Comparison of ENCODE assay signal across 7 mouse cellular contexts in genomic region chr16:18626376-18626878, GRCm38 (mm10). TPM values are rescaled to one million over a fixed set of nuclear protein-coding genes. Genes with fewer than 3 reads are reported as not detected.
DNase-seq lines count a peak whose midpoint lies in the region; ATAC-seq and TF ChIP-seq lines count a peak whose summit lies in the region.

Gene Gm49601 (minus strand): TSS chr16:18626427.

- H3K27ac ChIP-seq in intestine, postnatal 0 days (ENCODE audit: low read depth, low read length), result no peak within 1 kb of the TSS
- no peak within 1 kb of the TSS for H3K27ac ChIP-seq in midbrain, embryonic 12.5 days (replicated peaks)

- intact Hi-C loops in left cerebral cortex, postnatal 4 days (cut with DNase I), result loop anchor here (5.0 kb wide), 1 partner anchor 171 kb away; no protein-coding TSS in a partner anchor

- H3K4me1 ChIP-seq in intestine, postnatal 0 days (replicated peaks; ENCODE audit: control insufficient read depth, insufficient read depth, low read length), result peaks cover 17% of the 10 kb centered on the region
- peaks cover 49% of the 10 kb centered on the region for H3K4me1 ChIP-seq in midbrain, embryonic 12.5 days

- peaks cover 19% of the 10 kb centered on the region for H3K27me3 ChIP-seq in intestine, postnatal 0 days (replicated peaks; ENCODE audit: control insufficient read depth, insufficient read depth, low read length)
- peaks cover 86% of the 10 kb centered on the region for H3K27me3 ChIP-seq in midbrain, embryonic 12.5 days

- H3K36me3 ChIP-seq in intestine, postnatal 0 days (ENCODE audit: control insufficient read depth, insufficient read depth), result peaks cover 37% of the 10 kb centered on the region
- peaks cover 30% of the 10 kb centered on the region for H3K36me3 ChIP-seq in midbrain, embryonic 12.5 days

- H3K4me2 ChIP-seq in intestine, postnatal 0 days (replicated peaks; ENCODE audit: low read depth), result peak within 1 kb of the TSS; percentile 93
- peak within 1 kb of the TSS; percentile 84 for H3K4me2 ChIP-seq in midbrain, embryonic 12.5 days (replicated peaks)

- ATAC-seq in granulocyte monocyte progenitor cell, adult 5-6 weeks (replicated peaks; ENCODE audit: poor library complexity, severe bottlenecking), result peak; percentile 73
- ATAC-seq in intestine, postnatal 0 days, result peak; percentile 38
- peak; percentile 32 for ATAC-seq in midbrain, embryonic 12.5 days (ENCODE audit: low FRiP score, low read depth)

- H3K9me3 ChIP-seq in intestine, postnatal 0 days (ENCODE audit: control insufficient read depth), result no peaks in the 10 kb centered on the region
- no peaks in the 10 kb centered on the region for H3K9me3 ChIP-seq in midbrain, embryonic 12.5 days

- peak within 1 kb of the TSS; percentile 53 for H3K9ac ChIP-seq in intestine, postnatal 0 days (ENCODE audit: low read depth, low read length)
- H3K9ac ChIP-seq in midbrain, embryonic 12.5 days (replicated peaks), result peak within 1 kb of the TSS; percentile 49

- H3K4me3 ChIP-seq in intestine, postnatal 0 days (ENCODE audit: low read depth, low read length), result peak within 1 kb of the TSS; percentile 45
- peak within 1 kb of the TSS; percentile 87 for H3K4me3 ChIP-seq in midbrain, embryonic 12.5 days

- WGBS in intestine, postnatal 0 days, result under 1% methylated on average over 64 of the region's 65 CpGs
- WGBS in midbrain, embryonic 12.5 days, result under 1% methylated on average over 65 of the region's 65 CpGs

- peak; percentile 64 for DNase-seq in adrenal gland, adult 8-10 months
- peak; percentile 71 for DNase-seq in embryo, embryonic 11.5 days (ENCODE audit: low read depth, low spot score)
- peak; percentile 84 for DNase-seq in left cerebral cortex, postnatal 4 days
- DNase-seq in skeletal muscle tissue, adult 2 months (ENCODE audit: low read depth, low spot score), result peak; percentile 70

- peak; percentile 97 for TF ChIP-seq CTCF in intestine, postnatal 0 days (IDR thresholded peaks at IDR 0.05; ENCODE audit: low read depth)

RNA-seq across cellular contexts. Expression of gene Gm49601, which starts in this region (rescaled TPM):
- 1 to 10 TPM; 3.6 to 8.5 (median 5.6) TPM for total RNA-seq in adrenal gland, adult 8-10 months (2022)
- total RNA-seq in granulocyte monocyte progenitor cell, adult 5-6 weeks (2014; fragmentation: Nextera tagmentation), result 1.9 TPM in 1 of 2 replicates, not detected in the other
- not detected in 2 replicates for total RNA-seq in granulocyte monocyte progenitor cell, adult 5-6 weeks (2017)
- polyA plus RNA-seq in intestine, postnatal 0 days (2015; fragmentation: Nextera tagmentation; extraction: Ambion mirVana), result 0.34 and 1.4 TPM in 2 replicates
- 100 to 1,000 TPM; 107 to 111 TPM for total RNA-seq in left cerebral cortex, postnatal 4 days (2021)
- 10.9 and 13.5 TPM in 2 replicates for polyA plus RNA-seq in midbrain, embryonic 12.5 days (2016; fragmentation: Nextera tagmentation; extraction: Ambion mirVana)

Comparison
In these comparisons a context has a peak if more than half of its experiments do, and no peak if none do; other contexts are left out.
1. RNA of gene Gm49601 (total RNA-seq): 107 to 111 TPM in left cerebral cortex, postnatal 4 days; 3.6 to 8.5 TPM in adrenal gland, adult 8-10 months and 1.9 TPM in granulocyte monocyte progenitor cell, adult 5-6 weeks; every median in the first group is over 10 times any median in the second.
2. Peak in every context shown above with its lines, with median percentiles within 50 percentile points of each other: DNase-seq and ATAC-seq.